Mouse (Mus musculus): ENCODE measurements around the gene Cdk14.
A peak's percentile ranks its signal among the peaks of the same experiment; 100 is the strongest.
"Not testable (repeated sequence)": the region's sequence is repeated elsewhere in the genome, so short reads cannot be mapped to it uniquely, and the experiment has no call there.

Cdk14 gene

GRCm38 (mm10) chr5:5266787-5267126, 153.4 kb downstream of the Cdk14 start:
- no peak for DNase-seq (ENCODE audit: extremely low spot score, low read depth, low spot score)

GRCm38 (mm10) chr5:5265861-5266786, 154.0 kb downstream of the Cdk14 start:
- DNase-seq (ENCODE audit: extremely low spot score, low read depth, low spot score): peak; percentile 16

- no peak for DNase-seq (ENCODE audit: extremely low spot score, low read depth, low spot score)
These were observed 154.7 kb downstream of the Cdk14 start for GRCm38 (mm10) chr5:5265401-5265841.

DNA sequence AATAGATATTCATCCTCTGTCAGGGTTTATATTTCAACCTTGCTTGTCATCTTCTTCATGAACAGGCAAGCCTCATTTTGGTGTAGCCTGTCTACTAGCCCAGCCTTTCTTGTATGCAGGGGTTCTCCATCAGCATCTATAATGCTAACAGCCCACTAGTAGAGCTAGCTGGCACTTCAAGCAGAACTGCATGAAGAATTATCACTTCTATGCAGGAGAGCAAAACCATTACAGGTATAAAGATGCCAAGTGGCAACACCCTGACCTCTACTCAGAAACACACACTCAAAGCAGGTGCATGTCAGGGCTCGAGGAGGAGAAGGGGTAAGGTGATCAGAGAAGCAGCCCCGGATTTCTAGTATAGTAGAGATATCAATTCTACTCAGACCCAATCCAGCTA, 155.4 kb downstream of the Cdk14 start:
- DNase-seq (ENCODE audit: extremely low spot score, low read depth, low spot score): no peak

DNA sequence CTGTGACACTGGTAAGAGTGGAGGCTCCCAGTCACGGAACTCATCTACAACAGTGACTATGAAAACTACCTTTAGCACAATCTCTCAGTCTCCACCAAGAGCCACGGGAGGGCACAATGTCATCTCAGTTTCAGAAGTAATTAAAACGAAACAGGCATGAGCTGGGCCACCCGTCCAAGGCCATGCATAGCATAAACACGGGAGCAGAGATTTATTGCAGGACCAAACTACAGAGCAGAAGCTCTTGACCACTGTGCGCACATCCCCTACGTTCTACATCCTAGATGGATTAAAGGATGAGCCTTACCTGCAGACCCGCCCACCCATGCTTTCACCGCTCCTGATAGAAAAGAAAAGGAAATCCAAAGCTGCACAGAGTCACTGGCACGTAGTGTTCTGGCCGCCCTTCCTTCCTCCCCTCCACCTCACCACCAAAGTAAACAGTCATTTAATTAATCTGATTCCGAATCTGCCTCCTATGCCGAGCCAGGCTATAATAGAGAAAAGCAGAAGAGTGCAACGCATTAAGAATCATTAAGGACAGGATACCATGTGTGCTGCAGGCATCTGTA, 158.3 kb downstream of the Cdk14 start:
- no peak for DNase-seq (ENCODE audit: extremely low spot score, low read depth, low spot score)

DNA sequence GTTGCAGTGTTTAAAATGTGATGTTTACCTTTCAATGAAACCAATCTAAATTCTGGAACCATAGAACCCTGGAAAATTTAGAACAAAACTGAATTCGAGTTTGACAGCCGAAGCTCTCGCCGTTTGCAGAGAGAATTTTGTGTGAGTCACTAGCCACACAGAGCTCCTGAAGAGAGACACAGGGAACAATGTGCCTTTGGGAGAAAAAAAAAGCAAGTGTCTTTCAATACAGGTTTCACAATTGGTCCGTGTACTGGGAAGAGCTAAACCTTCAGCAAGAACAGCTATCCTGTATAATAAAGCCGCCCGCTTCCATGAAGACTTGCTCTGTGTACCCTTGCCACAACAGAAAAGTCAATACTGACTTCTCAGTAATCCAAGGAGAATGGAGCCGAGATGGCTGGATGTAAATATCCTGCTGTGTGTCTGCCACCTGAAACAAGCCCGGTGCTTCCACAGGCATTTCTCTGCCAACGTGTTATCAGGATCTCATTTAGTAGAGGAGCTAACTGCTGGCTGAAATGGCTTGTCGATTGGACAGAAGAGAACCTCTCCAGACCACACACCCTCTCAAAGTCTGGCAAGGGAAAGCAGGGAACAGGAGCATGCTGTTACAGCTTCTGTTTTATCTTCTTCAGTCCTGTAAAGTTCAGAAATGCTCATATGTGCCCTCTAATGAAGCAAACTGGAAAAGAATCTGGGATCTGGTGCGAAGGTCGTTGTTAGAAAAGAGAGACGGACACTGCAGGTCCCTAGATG, 159.0 kb downstream of the Cdk14 start:
- no peak for DNase-seq (ENCODE audit: extremely low spot score, low read depth, low spot score)

- DNase-seq (ENCODE audit: extremely low spot score, low read depth, low spot score): no peak
These were observed 159.8 kb downstream of the Cdk14 start for GRCm38 (mm10) chr5:5260309-5260708.

DNA sequence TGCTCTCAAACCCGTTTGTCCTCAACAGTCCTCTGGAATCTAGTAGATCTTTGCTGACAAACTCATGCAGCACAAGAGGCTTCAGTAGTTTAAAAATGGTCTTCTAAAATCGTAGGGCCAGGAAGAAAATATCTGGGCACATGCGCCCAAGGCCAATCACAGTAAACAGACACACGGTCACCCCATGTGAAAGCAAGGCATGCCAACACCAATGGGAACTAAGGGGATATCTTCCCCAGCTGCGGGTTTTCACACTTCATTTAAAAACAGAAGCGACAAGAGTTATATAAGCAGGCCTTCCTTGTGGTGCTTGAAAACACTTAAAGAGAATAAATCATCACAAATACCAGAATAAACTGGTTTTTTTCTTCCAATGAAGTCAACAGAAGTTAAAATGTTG, 165.7 kb downstream of the Cdk14 start:
- no peak for DNase-seq (ENCODE audit: extremely low spot score, low read depth, low spot score)

GRCm38 (mm10) chr5:5253177-5253576, 166.9 kb downstream of the Cdk14 start:
- DNase-seq (ENCODE audit: extremely low spot score, low read depth, low spot score): no peak

DNA sequence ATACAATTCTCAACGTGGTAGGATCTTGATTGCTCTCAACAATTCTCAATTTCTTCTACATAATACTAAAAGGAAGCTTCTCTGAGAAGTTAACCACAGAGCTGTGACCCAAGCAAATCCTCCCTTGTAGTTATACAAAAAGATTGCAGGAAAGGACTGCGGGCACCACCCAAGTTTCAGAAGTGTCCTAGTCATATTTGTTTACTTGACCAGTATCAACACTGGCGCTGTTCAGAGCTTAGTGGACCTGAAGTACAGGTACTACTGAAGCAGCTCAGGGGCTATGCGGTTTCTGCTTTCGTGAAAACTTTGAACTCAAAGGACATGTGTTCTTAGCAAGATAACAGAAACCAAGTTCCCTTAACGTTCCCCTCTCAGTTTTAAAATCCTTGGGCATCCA, 172.4 kb downstream of the Cdk14 start:
- DNase-seq (ENCODE audit: extremely low spot score, low read depth, low spot score): no peak

- no peak for DNase-seq (ENCODE audit: extremely low spot score, low read depth, low spot score)
These were observed 173.5 kb downstream of the Cdk14 start for GRCm38 (mm10) chr5:5246534-5247175.

DNA sequence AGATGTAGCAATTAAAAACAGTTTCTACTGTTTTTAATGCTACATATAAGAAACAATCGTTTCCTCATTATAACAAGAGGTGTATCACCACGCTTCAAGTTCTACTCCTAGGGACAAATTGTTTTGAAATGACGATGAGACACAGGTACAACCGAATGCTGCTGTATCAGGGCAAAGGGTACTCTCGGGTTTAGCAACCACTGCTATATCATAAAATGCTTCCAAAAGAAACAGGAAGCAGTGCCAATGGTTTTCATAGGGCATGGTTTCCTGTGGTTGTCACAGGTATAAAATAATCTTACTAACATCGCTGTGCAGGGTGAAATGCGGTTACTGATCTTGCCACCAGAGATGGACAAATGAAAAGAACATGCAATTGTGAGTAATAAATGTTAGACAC, 174.9 kb downstream of the Cdk14 start:
- no peak for DNase-seq (ENCODE audit: extremely low spot score, low read depth, low spot score)

DNA sequence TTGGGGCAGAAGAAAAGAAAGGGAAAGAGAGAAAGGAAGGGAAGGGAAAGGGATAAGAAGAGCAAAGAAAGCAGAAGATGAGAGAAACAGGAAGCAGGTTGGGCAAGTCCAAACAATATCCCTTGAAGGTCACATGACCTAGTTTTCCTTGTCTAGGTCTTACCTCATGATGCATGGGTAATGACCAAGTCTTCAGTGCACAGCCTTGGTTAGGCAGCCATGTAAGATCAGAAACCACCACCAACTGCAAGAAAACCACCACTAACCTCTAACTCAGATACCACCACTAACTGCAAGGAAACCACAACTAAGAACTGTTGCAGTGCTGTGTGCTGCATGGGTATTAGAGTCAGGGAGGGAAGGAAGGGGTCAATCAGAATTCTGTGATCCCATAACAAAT, 176.5 kb downstream of the Cdk14 start:
- DNase-seq (ENCODE audit: extremely low spot score, low read depth, low spot score): no peak

DNA sequence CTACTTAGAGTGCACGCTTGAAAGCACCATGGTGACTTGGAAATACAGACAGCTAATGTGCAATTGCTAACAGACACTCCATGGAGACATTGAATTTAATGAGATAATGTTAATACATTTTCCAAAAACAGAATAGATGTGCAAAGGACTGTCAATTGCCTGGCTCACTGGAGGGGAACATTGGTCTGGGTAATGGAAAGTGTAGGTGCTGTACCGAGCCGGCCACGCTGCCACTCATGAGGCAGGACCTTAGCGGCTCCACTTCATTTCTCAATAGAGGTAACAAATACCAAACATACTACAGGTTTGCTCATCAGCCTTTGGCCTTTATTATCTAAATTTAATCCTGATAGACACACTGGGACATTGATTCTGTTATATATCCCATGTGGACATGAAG, 177.4 kb downstream of the Cdk14 start:
- no peak for DNase-seq (ENCODE audit: extremely low spot score, low read depth, low spot score)

DNA sequence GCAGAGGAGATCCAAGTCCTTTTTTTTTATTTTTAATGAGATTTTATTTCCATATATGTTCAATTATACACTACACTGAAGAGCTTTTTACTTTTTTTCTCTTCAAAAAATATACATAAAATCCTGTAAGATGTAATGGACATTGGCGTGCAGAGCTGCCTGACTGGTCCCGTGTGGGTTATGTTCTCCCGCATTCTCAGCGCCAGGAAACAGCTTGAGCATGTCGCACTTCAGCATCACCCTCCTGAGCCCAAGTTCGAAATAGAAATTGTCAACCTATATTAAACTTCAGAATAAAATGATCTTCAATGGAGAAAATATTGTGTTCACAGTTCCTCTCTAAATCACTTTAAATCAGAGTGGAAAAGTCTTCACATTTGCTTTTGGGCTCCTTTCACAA, 179.0 kb downstream of the Cdk14 start:
- no peak for DNase-seq (ENCODE audit: extremely low spot score, low read depth, low spot score)

GRCm38 (mm10) chr5:5240121-5240520, 180.0 kb downstream of the Cdk14 start:
- DNase-seq (ENCODE audit: extremely low spot score, low read depth, low spot score): no peak

- not testable (repeated sequence) for DNase-seq (ENCODE audit: extremely low spot score, low read depth, low spot score)
These were observed 185.2 kb downstream of the Cdk14 start for GRCm38 (mm10) chr5:5234935-5235334.

DNA sequence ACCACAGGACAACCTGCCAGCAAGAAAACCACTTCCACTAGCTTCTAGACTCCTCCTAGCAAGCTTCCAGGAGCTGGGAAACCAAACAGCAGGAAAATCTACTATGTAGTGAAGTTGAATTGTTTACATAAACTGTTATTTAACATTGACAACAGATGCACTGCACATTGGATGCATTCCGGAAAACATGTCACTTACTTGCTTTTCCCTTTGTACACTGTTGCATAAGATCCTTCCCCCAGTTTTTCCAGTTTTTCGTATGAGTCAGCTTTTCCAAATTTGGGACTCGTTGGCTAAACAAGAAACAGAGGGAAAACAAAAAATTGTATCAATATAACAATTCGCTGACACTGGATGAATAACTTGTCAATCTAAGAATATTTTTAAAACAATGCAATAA, 193.1 kb downstream of the Cdk14 start:
- DNase-seq (ENCODE audit: extremely low spot score, low read depth, low spot score): no peak

- no peak for DNase-seq (ENCODE audit: extremely low spot score, low read depth, low spot score)
These were observed 208.4 kb downstream of the Cdk14 start for GRCm38 (mm10) chr5:5211780-5212135.

DNA sequence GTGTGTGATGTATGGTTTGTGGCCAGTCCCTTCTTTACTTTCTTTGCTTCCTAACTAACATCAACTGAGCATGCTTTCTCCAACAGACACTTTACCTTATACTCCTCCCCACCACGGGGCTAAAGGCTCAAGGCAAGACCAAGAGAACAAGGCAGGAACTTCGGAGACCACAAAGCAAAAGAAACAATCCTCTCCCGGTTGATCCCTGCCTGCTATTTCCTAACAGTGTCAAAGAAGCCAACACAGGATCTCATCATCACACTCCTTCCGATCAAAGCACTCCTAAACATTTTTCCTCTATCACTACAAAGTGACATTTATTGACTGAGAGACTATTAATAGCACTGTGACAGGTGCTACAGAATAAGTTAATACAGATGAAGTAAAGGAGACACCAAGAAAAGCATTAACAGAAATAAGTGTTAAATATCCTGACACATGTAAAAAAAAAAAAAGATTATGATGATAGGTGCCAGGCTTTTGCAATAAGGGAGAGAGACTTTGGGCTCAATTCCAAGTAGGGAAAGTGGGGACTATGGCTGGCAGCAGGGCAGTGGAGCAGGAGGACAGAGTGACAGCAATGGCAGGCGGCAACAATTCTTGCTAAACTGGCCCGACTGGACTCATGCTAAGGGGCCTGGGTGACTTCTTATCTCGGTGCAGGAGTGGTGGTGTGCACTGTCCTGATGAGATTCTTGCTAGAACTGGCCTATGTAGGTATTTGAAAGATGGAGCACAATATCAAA, 208.9 kb downstream of the Cdk14 start:
- no peak for DNase-seq (ENCODE audit: extremely low spot score, low read depth, low spot score)

DNA sequence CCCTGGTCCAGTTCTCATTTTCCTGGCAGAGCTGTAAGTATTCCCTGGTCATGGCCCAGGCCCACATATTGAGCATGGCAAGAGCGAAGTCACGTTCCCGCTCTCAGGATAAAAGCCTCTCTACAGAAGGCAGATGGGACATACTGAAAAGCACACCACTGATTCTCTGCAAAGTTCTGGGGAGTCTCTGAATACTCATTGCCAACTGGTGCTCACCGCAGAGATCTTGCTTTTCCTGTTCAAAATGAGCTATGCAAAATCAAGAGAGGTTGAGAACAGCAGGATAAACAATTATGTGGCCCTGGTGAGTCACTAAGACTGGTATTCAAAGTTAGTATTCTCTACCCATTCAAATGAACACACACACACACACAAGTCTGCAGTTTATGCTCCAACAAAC, 212.1 kb downstream of the Cdk14 start:
- DNase-seq (ENCODE audit: extremely low spot score, low read depth, low spot score): no peak

Data from hindlimb bud, embryonic 11.5 days (tissue).